Mouse (Mus musculus) ES-E14 (cell line): ENCODE results near the gene B3gnt4.

Experiments used
- CHD2 ChIP-seq: IDR thresholded peaks from 2 replicates; pipeline ENCODE4 v1.6.1; 2014; ENCODE audit warnings: mild to moderate bottlenecking, low read depth, low read length, inconsistent platforms
- HCFC1 ChIP-seq: IDR thresholded peaks from 2 replicates; pipeline ENCODE4 v1.6.1; 2012; ENCODE audit warnings: low read length, inconsistent platforms, borderline replicate concordance; ENCODE audit not compliant: insufficient read depth
- MAFK ChIP-seq: IDR thresholded peaks from 2 replicates; pipeline ENCODE4 v1.6.1; 2014; ENCODE audit warnings: mild to moderate bottlenecking, low read depth, low read length, inconsistent platforms; ENCODE audit not compliant: insufficient read depth
- ZC3H11A ChIP-seq: IDR thresholded peaks from 2 replicates; pipeline ENCODE4 v1.6.1; 2012; ENCODE audit warnings: low read depth, mild to moderate bottlenecking, inconsistent platforms, low read length, borderline replicate concordance
- ZNF384 ChIP-seq: IDR thresholded peaks from 2 replicates; pipeline ENCODE4 v1.6.1; 2012; ENCODE audit warnings: low read depth, low read length, inconsistent platforms

GRCm38 (mm10) chr5:123512102-123512501 lies 1.8 kb downstream of the B3gnt4 start:
- no peak for TF ChIP-seq MAFK
- TF ChIP-seq HCFC1 = no peak
- TF ChIP-seq CHD2 = no peak
- no peak for TF ChIP-seq ZNF384
- TF ChIP-seq ZC3H11A = no peak
